Mouse (Mus musculus) thymus, postnatal 0 days (tissue): Measurements from ENCODE around the gene Large2. TPM values are rescaled to one million over a fixed set of nuclear protein-coding genes. Genes with fewer than 3 reads are reported as not detected.
"Not testable (repeated sequence)": the region's sequence is repeated elsewhere in the genome, so short reads cannot be mapped to it uniquely, and the experiment has no call there.

Source experiments
- DNase-seq: peaks from one replicate; pipeline ENCODE4 v3.0.0-alpha.2; 2015; ENCODE audit warnings: low spot score
- polyA plus RNA-seq: library from polyadenylated mRNA; unstranded; fragments of >200 nt; fragmentation: Nextera tagmentation; extraction: Ambion mirVana; gene quantifications from 2 replicates; pipeline ENCODE4 v1.2.1, GENCODE M21; 2015

Large2 gene
- 3.4 and 4.0 TPM in 2 replicates for polyA plus RNA-seq

GRCm38 (mm10) chr2:92374514-92374913, at the start of gene Large2, which contains the start of gene Pex16:
Gene Large2, minus strand, starts transcription at chr2:92374869.
Gene Pex16, plus strand, starts transcription at chr2:92374676.
- peak; percentile 64 for DNase-seq

DNA sequence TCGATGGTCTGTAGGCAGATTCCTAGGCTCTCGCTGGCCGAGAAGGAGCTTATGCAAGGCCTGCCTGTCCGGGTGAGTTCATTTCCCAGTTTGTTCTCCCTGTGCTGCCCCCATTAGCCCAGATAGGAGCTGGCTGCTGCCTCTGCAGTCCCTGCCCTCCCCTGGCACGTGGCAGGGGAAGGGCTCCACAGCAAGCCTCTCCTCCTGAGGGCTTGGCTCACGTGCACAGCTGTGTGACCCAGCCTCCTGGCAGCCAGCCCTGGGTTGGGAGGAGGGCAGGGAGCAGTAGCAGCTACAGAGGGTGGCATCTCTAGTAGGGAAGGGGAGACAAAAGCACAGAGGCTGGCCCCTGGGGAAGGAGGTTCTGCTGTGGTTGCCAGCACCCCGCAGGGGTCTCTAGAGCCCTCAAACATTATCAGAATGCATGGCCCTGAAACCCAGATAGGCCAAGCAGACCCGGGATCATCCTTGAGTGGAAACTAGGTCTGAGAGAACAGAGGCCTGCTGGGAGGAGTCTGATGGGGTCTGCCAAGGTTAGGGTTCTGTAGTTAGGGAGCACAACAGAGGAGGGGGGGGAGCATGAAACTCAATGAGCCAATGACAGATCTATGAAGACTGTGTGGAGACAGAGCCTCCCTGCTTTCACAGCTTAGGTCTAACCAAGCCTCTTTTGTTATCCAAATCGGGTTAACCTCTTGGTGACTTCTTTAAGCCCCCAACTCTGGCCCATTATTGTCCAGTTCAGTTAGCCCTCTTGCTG, 49.2 kb upstream of the Large2 start:
- no peak for DNase-seq

DNA sequence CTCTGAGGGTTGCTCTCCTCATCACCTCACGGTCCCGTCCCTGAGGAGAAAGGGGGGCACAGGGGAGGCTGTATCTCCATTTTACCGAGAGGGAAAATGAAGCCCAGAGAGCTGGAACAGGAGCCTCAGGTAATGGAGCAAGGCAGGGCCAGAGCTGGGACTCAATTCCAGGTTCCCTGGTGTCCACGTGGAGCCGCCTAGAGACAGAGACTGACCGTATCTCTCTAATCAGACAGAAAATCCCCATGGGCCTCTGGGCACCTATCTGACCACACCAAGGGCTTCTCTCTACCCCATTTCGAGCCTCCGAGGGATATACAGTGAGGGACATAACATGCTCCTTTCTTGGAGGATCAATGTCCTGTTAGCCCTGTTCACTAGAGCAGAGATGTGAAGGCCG, 48.5 kb upstream of the Large2 start:
- no peak for DNase-seq

- no peak for DNase-seq
These were observed 47.9 kb upstream of the Large2 start for GRCm38 (mm10) chr2:92422388-92423135.

DNA sequence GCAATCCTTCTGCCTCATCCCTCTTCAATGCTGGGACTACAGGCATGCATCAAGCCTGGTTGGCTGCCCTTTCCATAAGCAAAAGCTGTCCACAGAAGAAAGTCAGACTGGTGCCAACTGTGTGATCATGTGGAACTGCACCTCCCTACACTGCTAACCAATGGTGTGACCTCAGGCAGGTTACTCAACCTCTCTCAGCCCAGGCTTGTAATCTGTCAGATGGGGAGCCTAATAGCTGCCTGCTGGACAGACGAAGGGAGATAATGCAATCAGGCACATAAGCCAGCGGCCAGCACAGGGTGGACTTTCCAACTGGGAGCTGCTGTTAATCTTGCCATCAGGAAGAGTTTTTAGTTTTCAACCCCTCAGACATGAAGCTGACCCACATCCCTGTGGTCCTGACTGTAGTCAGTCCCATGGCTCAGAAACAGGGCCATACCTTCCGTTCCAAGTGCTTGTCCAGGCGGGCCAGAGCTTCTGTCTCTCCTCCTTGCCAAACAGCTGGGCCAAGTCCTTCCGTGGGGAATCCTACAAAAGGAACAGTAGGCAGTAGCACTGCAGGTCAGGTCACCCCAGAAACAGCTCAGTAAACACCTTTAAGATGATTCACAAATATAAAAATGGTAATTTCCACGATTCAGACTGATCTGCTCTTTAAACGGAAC, 47.2 kb upstream of the Large2 start:
- DNase-seq, result no peak

DNA sequence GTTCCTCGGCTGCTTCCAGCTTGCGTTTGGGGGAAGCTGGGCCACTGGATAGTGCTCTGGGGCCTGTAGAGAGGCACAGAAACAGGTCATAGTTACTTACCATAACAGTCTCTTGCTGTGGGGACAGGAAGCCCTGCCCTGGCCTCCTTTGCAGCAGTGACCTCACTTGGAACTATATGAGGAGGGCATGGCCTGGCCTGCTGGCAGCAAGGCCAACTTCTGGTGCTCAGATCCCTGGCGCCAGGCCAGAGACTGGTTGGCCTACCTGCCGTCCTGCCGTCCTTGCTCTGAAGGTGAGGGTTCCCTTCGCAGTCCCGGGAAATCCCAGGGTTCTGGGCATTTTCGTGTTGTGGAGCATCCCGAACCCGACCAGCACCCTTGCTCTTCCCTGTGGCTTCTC, 37.0 kb upstream of the Large2 start:
- DNase-seq, result no peak

DNA sequence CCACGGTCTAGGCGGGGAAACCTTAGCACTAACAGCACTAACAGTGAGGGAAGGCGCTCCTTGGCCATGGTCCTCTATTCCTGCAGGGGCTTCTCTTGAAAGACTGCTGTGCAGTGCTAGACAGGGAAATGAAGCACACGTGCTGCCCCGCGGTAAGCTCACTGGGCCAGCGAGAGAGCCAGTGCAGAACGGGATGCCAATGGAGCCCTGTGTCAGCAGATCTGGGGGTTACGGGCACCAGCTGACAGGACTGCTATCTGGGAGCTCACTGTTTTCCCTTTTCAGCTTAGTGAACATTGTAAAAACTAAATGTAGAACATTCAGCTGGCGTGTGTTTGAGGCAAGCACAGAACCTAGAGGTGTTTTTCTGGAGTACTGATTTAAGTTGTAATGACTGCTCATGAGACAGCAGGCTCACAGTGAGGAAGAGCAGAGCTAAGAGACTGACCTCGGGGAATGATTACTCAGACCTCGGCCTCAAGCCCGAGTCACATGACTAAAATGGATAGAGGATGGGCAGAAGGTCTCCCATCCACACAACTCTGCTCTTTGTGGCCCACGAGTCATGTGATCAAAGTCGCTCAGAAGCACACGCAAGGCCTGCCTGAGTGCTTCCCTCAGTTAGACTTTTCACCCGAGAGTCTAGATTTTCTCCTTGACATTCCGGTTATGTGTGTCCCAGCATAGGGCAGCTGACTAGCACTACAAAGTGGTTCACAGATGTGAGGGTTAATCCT, 33.8 kb upstream of the Large2 start:
- no peak for DNase-seq

DNA sequence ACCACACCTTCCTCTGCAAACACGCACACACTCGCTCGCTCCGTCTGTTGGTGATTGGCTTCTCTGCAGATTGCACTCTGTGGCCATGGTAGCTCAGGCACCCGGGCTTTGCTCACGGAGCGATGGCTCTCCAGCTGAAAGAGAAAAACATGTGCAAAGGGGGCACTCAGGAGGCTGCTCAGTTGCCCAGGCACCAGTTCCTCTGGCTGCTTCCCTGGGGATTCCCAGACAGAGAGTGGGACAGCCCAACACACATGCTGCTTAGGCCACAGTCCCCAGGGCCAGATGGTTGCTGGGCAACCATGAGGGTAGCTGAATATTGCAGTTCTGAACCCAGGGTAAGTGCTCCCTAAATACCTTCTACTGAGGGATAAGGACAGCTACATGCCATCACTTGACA, 31.0 kb upstream of the Large2 start:
- no peak for DNase-seq

- no peak for DNase-seq
These were observed 30.1 kb upstream of the Large2 start for GRCm38 (mm10) chr2:92404737-92405136.

- DNase-seq, result no peak
These were observed 29.2 kb upstream of the Large2 start for GRCm38 (mm10) chr2:92403776-92404319.

- no peak for DNase-seq
These were observed 28.1 kb upstream of the Large2 start for GRCm38 (mm10) chr2:92402591-92403326.

DNA sequence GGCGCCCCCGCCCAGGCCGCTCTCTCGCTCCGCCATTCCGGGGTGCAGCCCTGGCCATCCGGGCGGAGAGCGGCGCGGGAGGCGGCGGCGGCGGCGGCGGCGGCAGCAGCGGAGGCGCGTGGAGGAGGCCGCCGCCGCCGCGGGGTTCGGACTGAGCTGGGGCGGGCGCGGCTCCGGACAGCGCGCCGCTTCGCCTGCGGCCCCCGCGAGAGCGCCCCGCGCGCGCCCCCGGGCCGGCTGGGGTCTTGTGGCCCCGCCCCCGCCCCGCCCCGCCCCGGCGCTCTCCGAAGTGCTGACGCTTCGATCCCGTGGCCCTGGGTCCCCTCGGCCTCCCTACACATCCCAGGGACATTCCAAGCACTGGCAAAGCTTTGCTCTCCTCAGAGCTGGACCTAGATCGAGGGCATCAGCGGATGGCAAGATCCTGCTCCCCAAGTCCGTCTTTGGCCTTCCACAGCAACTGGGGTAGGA, 26.5 kb upstream of the Large2 start, which contains the start of gene Mapk8ip1:
Mapk8ip1 (minus strand) TSS at position 173 of the 471 bp plus-strand sequence.
- DNase-seq, result no peak

GRCm38 (mm10) chr2:92400682-92401081, 26.0 kb upstream of the Large2 start:
- DNase-seq, result no peak

GRCm38 (mm10) chr2:92399877-92400276, 25.2 kb upstream of the Large2 start:
- DNase-seq, result not testable (repeated sequence)

DNA sequence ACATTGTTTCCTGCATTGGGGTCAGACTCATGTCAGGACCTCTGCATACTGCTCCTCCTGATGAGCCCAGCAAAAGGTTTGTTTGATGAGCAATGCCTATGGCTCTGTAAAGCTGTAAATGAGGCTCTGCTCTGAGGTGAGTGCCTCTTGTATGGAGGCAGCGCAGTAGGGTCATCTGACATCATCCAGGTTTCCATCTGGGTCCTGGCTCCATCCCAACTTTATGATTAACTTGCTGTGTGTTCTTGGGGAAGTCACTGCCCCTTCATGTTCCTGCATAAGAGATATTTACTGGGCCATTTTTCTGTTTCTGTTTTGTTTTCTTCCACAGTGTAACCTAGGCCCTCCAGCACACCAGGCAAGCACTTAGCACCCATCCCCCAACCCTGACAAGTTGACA, 22.8 kb upstream of the Large2 start:
- no peak for DNase-seq

DNA sequence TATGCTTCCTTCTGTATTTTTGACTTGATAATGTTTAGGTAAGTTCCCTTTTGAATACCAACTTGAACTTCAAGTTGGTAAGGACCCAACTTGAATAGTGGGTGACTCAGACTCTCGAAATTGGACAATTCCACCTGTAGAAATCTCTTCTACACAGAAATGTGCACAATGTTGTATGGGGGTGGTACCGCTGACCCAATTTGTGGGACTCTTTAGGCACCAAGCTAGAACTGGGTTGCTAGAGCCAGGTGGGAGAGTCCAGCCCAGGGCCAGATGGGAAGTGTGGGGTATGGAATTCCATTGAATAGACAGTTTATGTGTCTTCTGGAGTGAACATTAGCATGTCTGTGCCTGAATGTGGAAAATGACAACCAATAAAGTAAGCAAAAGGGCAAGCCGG, 20.9 kb upstream of the Large2 start:
- no peak for DNase-seq

GRCm38 (mm10) chr2:92392318-92393264, 17.9 kb upstream of the Large2 start:
- DNase-seq, result no peak

GRCm38 (mm10) chr2:92391703-92392317, 17.1 kb upstream of the Large2 start:
- no peak for DNase-seq
